Mouse (Mus musculus) hindbrain, embryonic 14.5 days (tissue): ENCODE data around the gene 2610528A11Rik. TPM values are rescaled to one million over a fixed set of nuclear protein-coding genes. Genes with fewer than 3 reads are reported as not detected.

Source experiments
- polyA plus RNA-seq: library from polyadenylated mRNA; unstranded; fragments of >200 nt; fragmentation: Nextera tagmentation; extraction: Ambion mirVana; gene quantifications from 2 replicates; pipeline ENCODE4 v1.2.1, GENCODE M21; 2014

Gene 2610528A11Rik
- polyA plus RNA-seq, 1 experiment from 2014 or later = 0.39 TPM

Other genes with a start within 250 kb of the 2610528A11Rik start
- 84.4 and 96.1 TPM in 2 replicates for gene Ccser2, start 145.2 kb downstream of the 2610528A11Rik start, polyA plus RNA-seq
- 0.26 TPM in 1 of 2 replicates, not detected in the other for gene Rgr, start 65.1 kb downstream of the 2610528A11Rik start, polyA plus RNA-seq
- not detected in 2 replicates for gene Lrit1, start 59.2 kb downstream of the 2610528A11Rik start, polyA plus RNA-seq
- not detected in 2 replicates for gene Lrit2, start 46.1 kb downstream of the 2610528A11Rik start, polyA plus RNA-seq
- gene Cdhr1, start 15.7 kb downstream of the 2610528A11Rik start, polyA plus RNA-seq = 2.7 and 4.3 TPM in 2 replicates
- 213 and 232 TPM in 2 replicates for gene Ghitm, start 21.2 kb upstream of the 2610528A11Rik start, polyA plus RNA-seq